Mouse (Mus musculus) urinary bladder, postnatal 36 days (tissue): ENCODE results near the gene Cnst.
"Not testable (repeated sequence)": the region's sequence is repeated elsewhere in the genome, so short reads cannot be mapped to it uniquely, and the experiment has no call there.

Source experiments
- DNase-seq, 2 experiments: peaks; one replicate each; pipeline ENCODE4 v3.0.0; 2022; ENCODE audit warnings: low spot score in 2 of 2, mixed read lengths in 1 of 2

Gene Cnst

GRCm38 (mm10) chr1:179645101-179645979 is 99.2 kb downstream of the Cnst start:
- peak; percentile 66 to 79 for DNase-seq

GRCm38 (mm10) chr1:179645980-179646268 is 99.8 kb downstream of the Cnst start:
- DNase-seq: no peak

- not testable (repeated sequence) for DNase-seq
These were observed 102.5 kb downstream of the Cnst start for GRCm38 (mm10) chr1:179648678-179649077.

- no peak for DNase-seq
These were observed 103.2 kb downstream of the Cnst start for GRCm38 (mm10) chr1:179649324-179649723.

GRCm38 (mm10) chr1:179650284-179650683 is 104.1 kb downstream of the Cnst start:
- DNase-seq: no peak

GRCm38 (mm10) chr1:179651224-179651623 is 105.1 kb downstream of the Cnst start:
- no peak for DNase-seq

GRCm38 (mm10) chr1:179663065-179663464 is 116.9 kb downstream of the Cnst start:
- no peak for DNase-seq

GRCm38 (mm10) chr1:179664309-179664930 is 118.2 kb downstream of the Cnst start:
- no peak for DNase-seq

GRCm38 (mm10) chr1:179666971-179667370 is 120.8 kb downstream of the Cnst start:
- DNase-seq: no peak

GRCm38 (mm10) chr1:179667450-179667849 is 121.3 kb downstream of the Cnst start:
- DNase-seq: no peak

- DNase-seq: peak; percentile 81 to 84
These were observed 122.0 kb downstream of the Cnst start, which contains the start of gene Sccpdh for GRCm38 (mm10) chr1:179668013-179668805. Gene Sccpdh (plus strand): TSS chr1:179668210.

- no peak for DNase-seq
These were observed 122.8 kb downstream of the Cnst start for GRCm38 (mm10) chr1:179668836-179669537.

GRCm38 (mm10) chr1:179674355-179674754 is 128.2 kb downstream of the Cnst start:
- no peak for DNase-seq

- no peak for DNase-seq
These were observed 130.9 kb downstream of the Cnst start for GRCm38 (mm10) chr1:179677031-179677430.
